Mouse (Mus musculus) olfactory bulb, adult 2 months (tissue): Measurements from ENCODE around the gene Letm1. TPM values are rescaled to one million over a fixed set of nuclear protein-coding genes. Genes with fewer than 3 reads are reported as not detected.

ENCODE experiments used
- H3K27ac ChIP-seq: fragments of 200-500 bp; 2 replicates; pipeline ENCODE4 v1.5.1; 2012; ENCODE audit warnings: low read depth, low read length; ENCODE audit not compliant: insufficient read depth
- H3K4me1 ChIP-seq: fragments of 200-500 bp; 2 replicates; pipeline ENCODE4 v1.6.1; 2012; ENCODE audit warnings: low read length; ENCODE audit not compliant: control insufficient read depth, insufficient read depth
- H3K4me3 ChIP-seq: fragments of 200-500 bp; 2 replicates; pipeline ENCODE4 v1.5.1; 2012; ENCODE audit warnings: mild to moderate bottlenecking, low read depth, low read length, moderate library complexity; ENCODE audit not compliant: insufficient read depth
- CTCF ChIP-seq: fragments of 200-500 bp; IDR thresholded peaks from 2 replicates; pipeline ENCODE4 v1.5.1; 2012; ENCODE audit warnings: low read depth, mild to moderate bottlenecking, low read length, moderate library complexity; ENCODE audit not compliant: insufficient read depth
- POLR2A ChIP-seq: fragments of 200-500 bp; IDR thresholded peaks from 2 replicates; pipeline ENCODE4 v1.6.1; 2012; ENCODE audit warnings: mild to moderate bottlenecking, low read depth, low read length, moderate library complexity; ENCODE audit not compliant: insufficient read depth
- WGBS: fragments of 180-500 bp; shearing (Covaris S2); methylation state at CpG from one replicate; pipeline ENCODE4 v1.1.7; 2018; 5-methylcytosine and 5-hydroxymethylcytosine counted together
- polyA plus RNA-seq: library from polyadenylated mRNA; stranded (reverse); fragments of >200 nt; gene quantifications from 2 replicates; pipeline ENCODE4 v1.2.4, GENCODE M21; 2012; ENCODE audit warnings: low replicate concordance; ENCODE audit not compliant: missing spikeins, insufficient read depth, insufficient read length

Letm1 gene
- polyA plus RNA-seq: not detected in 2 replicates

GRCm38 (mm10) chr5:33782345-33782998 is at the start of gene Letm1:
Gene Letm1, minus strand, starts transcription at chr5:33782817.
- Histone ChIP-seq H3K4me3 (peak within 1 kb of the TSS; percentile 72), H3K4me1 (peaks cover 7% of the 10 kb centered on the region), H3K27ac (peak within 1 kb of the TSS; percentile 32)
- TF ChIP-seq CTCF (no peak), POLR2A (peak; percentile 66)
- under 1% methylated on average over 65 of the region's 65 CpGs for WGBS

- TF ChIP-seq CTCF (no peak), POLR2A (no peak)
- H3K4me3 ChIP-seq: no peak overlapping the region
- WGBS: 64% methylated on average over 1 of the region's 1 CpGs
- no peak overlapping the region for H3K27ac ChIP-seq
- no peaks in the 10 kb centered on the region for H3K4me1 ChIP-seq
Observed at GRCm38 (mm10) chr5:33830832-33831231, 48.2 kb upstream of the Letm1 start.

GRCm38 (mm10) chr5:33829958-33830357 is 47.3 kb upstream of the Letm1 start:
- H3K4me1 ChIP-seq: no peaks in the 10 kb centered on the region
- no peak overlapping the region for H3K4me3 ChIP-seq
- no peak overlapping the region for H3K27ac ChIP-seq
- TF ChIP-seq POLR2A (no peak), CTCF (no peak)
- 95% methylated on average over 3 of the region's 3 CpGs for WGBS

GRCm38 (mm10) chr5:33828107-33828506 is 45.5 kb upstream of the Letm1 start:
- no peaks in the 10 kb centered on the region for H3K4me1 ChIP-seq
- no peak overlapping the region for H3K27ac ChIP-seq
- 63% methylated on average over 8 of the region's 8 CpGs for WGBS
- no peak for TF ChIP-seq POLR2A
- no peak for TF ChIP-seq CTCF
- no peak overlapping the region for H3K4me3 ChIP-seq

- Histone ChIP-seq H3K27ac (no peak overlapping the region), H3K4me3 (no peak overlapping the region), H3K4me1 (no peaks in the 10 kb centered on the region)
- TF ChIP-seq POLR2A (no peak), CTCF (no peak)
Observed at GRCm38 (mm10) chr5:33826001-33826400, 43.4 kb upstream of the Letm1 start.

GRCm38 (mm10) chr5:33822456-33822855 is 39.8 kb upstream of the Letm1 start:
- 15% methylated on average over 3 of the region's 3 CpGs for WGBS
- H3K4me3 ChIP-seq: no peak overlapping the region

GRCm38 (mm10) chr5:33821901-33822427 is 39.3 kb upstream of the Letm1 start:
- Histone ChIP-seq H3K4me3 (no peak overlapping the region), H3K27ac (no peak overlapping the region)
- WGBS: 23% methylated on average over 2 of the region's 2 CpGs

More at GRCm38 (mm10) chr5:33822456-33822855, 39.8 kb upstream of the Letm1 start:
- Histone ChIP-seq H3K4me1 (0 out of 2 replicates have a peak, but pooled peaks cover 7% of the 10 kb centered on the region), H3K27ac (no peak overlapping the region)
- TF ChIP-seq POLR2A (no peak), CTCF (no peak)

GRCm38 (mm10) chr5:33820733-33821621 is 38.4 kb upstream of the Letm1 start:
- 3% methylated on average over 114 of the region's 121 CpGs for WGBS
- TF ChIP-seq CTCF (no peak), POLR2A (no peak)
- H3K4me3 ChIP-seq: peak overlapping the region; percentile 93
- H3K4me1 ChIP-seq: 0 out of 2 replicates have a peak, but pooled peaks cover 7% of the 10 kb centered on the region
- H3K27ac ChIP-seq: peak overlapping the region; percentile 88

More at GRCm38 (mm10) chr5:33821901-33822427, 39.3 kb upstream of the Letm1 start:
- no peak for TF ChIP-seq CTCF
- 0 out of 2 replicates have a peak, but pooled peaks cover 7% of the 10 kb centered on the region for H3K4me1 ChIP-seq
